Mouse (Mus musculus) Muller cell, postnatal 12 days (primary cell): ENCODE results near the gene Cabp4.
"Not testable (repeated sequence)": the region's sequence is repeated elsewhere in the genome, so short reads cannot be mapped to it uniquely, and the experiment has no call there.

Experiments
- DNase-seq: peaks from one replicate; pipeline ENCODE4 v3.0.0-alpha.2; 2015; ENCODE audit errors: inconsistent ontology term

Cabp4 gene

DNA sequence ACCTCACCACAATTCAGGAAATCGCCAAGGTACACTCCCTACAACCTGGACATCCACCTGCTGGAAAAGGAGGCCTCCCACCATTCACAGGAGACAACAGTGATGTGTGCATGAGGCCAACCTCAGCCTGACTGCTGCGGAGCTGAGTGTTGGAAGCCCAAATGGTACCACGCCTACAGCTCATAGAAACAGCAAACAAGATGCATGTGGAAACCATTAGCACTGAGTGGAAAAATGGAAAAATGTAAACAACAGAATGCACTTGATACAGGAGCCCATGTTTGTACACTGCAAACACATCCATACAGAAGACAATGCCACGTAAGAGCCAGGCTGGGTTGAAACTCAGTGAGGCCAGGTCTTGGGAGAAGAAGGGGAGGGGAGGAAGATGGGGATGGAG, 19.4 kb downstream of the Cabp4 start:
- DNase-seq, result no peak

GRCm38 (mm10) chr19:4122411-4123370, 21.1 kb downstream of the Cabp4 start:
- DNase-seq, result no peak

- not testable (repeated sequence) for DNase-seq
These were observed 21.9 kb downstream of the Cabp4 start for GRCm38 (mm10) chr19:4121896-4122295.

- peak; percentile 98 for DNase-seq
These were observed 22.6 kb downstream of the Cabp4 start for GRCm38 (mm10) chr19:4121097-4121805.

DNA sequence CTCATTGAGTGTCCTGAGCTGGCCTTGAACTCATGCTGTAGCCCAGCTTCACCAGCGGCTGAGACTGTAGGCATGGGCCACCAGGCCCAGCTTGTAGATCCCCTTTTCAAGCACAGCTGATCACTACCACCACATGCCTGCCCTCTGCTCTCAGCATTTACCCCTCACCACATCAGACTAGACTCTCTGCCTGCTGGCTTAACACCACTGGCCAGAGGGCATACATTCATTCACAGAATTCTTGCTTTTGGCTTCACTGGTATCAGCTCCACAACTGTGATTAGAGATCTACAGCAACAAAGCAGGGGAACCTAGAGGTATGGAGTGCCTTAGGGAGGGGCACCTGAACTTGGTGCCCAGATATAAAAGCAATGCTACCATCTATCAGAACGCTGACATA, 23.3 kb downstream of the Cabp4 start:
- no peak for DNase-seq

GRCm38 (mm10) chr19:4119716-4120487, 23.9 kb downstream of the Cabp4 start:
- no peak for DNase-seq

- DNase-seq, result no peak
These were observed 25.5 kb downstream of the Cabp4 start for GRCm38 (mm10) chr19:4118350-4118749.

GRCm38 (mm10) chr19:4117006-4117405, 26.8 kb downstream of the Cabp4 start:
- DNase-seq, result no peak

- no peak for DNase-seq
These were observed 28.0 kb downstream of the Cabp4 start for GRCm38 (mm10) chr19:4115816-4116215.

DNA sequence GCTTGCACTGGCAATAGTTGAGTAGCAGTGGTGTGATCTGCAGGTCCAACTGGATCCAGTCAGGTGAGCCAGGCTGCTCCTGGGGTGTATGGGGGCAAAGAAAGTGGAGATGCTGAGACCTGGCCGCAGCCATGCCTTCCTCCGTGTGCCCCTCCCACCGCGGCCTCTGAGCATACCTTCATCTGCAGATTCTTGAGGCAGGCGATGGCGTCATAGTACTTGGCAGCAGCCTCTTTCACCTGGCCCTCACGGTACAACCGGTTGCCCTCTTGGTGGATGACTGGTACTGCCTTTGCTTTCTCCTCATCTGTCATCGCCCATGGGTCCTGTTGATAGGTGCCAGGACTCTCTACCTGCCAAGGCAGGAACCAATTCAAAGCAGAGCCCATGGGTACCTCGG, 28.7 kb downstream of the Cabp4 start:
- DNase-seq, result no peak

DNA sequence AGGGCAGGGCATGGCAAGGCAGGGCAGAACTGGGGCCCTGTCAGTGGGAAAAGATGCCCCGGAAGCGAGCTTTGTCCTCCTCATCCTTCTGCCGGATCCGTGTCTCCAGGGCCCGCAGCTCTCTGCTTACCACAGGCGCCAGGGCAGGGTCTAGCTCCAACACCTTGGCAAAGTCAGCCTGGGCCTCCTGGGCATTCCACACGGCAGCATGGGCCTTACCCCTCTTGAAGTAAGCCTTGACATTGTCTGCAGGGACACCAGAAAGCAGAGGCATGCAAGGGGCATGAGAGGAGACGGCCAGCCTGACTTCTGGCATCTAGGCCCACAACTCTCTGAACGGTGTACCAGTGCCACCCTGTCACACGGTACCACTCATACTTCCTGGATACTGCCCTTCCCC, 29.3 kb downstream of the Cabp4 start:
- DNase-seq, result no peak

DNA sequence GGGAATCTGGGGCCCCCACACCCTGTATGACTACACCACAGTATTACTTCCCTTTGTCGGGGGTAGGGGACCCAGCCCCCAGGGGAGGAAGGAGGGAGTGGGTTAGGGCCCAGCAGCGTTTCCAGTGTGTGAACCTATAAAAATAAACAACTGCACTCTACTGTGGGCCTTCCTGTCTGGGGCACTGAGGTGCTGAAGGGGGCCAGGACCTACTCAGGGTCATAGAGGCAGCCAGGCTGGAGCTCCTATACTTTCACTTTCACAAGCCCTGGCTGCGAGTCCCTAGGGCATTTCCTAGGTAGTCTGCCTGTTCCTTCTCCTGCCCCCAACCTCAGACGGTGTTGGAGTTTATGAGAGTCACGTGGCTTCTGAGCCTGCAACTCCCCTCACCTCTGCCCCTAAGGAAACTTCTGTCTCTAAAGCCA, 30.0 kb downstream of the Cabp4 start:
- no peak for DNase-seq

DNA sequence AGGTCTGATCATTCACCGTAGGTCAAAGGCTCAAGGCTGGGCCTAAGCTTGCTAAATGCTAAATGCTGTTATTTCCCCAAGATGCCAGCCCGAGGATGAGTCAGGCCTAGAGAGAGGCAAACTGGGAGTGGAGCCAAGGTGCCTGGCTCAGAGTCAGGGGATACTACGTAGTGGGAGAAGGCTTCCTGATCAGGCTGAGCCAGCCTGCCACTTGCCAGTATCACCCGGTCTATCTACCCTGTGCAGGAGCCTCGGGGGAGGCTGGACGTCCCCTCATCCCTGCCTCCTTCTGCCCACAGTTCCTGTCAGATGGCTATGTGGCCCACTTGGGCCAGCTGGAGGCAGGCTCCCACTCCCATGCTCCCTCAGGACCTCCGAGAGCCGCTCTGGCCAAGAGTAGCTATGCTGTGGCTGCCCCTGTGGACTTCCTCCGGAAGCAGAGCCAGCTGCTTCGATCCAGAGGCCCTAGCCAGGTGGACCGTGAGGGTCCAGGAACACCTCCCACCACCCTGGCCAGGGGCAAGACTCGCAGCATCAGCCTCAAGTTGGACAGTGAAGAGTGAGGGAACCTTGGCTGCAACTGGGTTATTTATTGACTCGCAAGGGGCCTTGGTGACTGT, 30.5 kb downstream of the Cabp4 start:
- DNase-seq, result peak; percentile 91

GRCm38 (mm10) chr19:4112063-4112960, 31.5 kb downstream of the Cabp4 start:
- no peak for DNase-seq

GRCm38 (mm10) chr19:4108535-4108934, 35.3 kb downstream of the Cabp4 start:
- DNase-seq, result no peak

GRCm38 (mm10) chr19:4106654-4107053, 37.2 kb downstream of the Cabp4 start:
- DNase-seq, result no peak

DNA sequence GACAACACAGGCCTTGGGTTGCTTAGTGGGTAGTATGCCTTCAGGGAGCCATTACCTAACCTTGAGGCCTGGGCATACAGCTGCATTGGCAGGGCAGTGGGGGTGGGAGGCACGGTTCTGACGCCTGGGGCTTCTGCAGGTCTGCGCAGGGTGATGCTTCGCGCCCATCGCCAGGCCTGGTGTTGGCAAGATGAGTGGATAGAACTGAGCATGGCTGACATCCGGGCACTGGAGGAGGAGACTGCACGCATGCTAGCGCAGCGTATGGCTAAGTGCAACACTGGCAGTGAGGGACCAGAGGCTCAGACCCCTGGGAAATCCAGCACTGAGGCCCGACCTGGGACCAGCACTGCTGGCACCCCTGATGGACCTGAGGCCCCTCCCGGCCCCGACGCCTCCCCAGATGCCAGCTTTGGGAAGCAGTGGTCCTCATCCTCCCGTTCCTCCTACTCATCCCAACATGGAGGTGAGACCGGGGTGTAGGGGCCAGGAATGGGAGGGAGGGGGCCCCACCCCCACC, 39.1 kb downstream of the Cabp4 start:
- no peak for DNase-seq

GRCm38 (mm10) chr19:4103792-4104191, 40.0 kb downstream of the Cabp4 start:
- no peak for DNase-seq

- no peak for DNase-seq
These were observed 40.5 kb downstream of the Cabp4 start for GRCm38 (mm10) chr19:4103294-4103693.

- no peak for DNase-seq
These were observed 41.2 kb downstream of the Cabp4 start for GRCm38 (mm10) chr19:4102626-4103025.
